Mouse (Mus musculus) CH12.LX (cell line): ENCODE results near the gene Med15. TPM values are rescaled to one million over a fixed set of nuclear protein-coding genes. Genes with fewer than 3 reads are reported as not detected.
A peak's percentile ranks its signal among the peaks of the same experiment; 100 is the strongest.
"Not testable (repeated sequence)": the region's sequence is repeated elsewhere in the genome, so short reads cannot be mapped to it uniquely, and the experiment has no call there.

Experiments used
- DNase-seq: peaks from one replicate; pipeline ENCODE4 v3.0.0-alpha.2; 2013; ENCODE audit errors: extremely low read depth
- H3K27ac ChIP-seq: 2 replicates; pipeline ENCODE4 v1.5.1; 2012; ENCODE audit warnings: low read depth, mild to moderate bottlenecking, control low read depth, moderate library complexity; ENCODE audit not compliant: insufficient read depth
- H3K27me3 ChIP-seq: replicated peaks from 2 replicates; pipeline ENCODE3; 2012; ENCODE audit warnings: inconsistent platforms
- H3K36me3 ChIP-seq, 2 experiments: replicated peaks in 1 of 2; 2 replicates each; pipeline versions ENCODE3 to v1.6.1; 2012; ENCODE audit warnings: inconsistent platforms in 1 of 2, low read length in 1 of 2, mild to moderate bottlenecking in 1 of 2, mixed read lengths in 1 of 2, moderate library complexity in 1 of 2; ENCODE audit not compliant: control insufficient read depth in 1 of 2, insufficient read depth in 1 of 2
- H3K4me1 ChIP-seq, 2 experiments: 2 replicates each; pipeline ENCODE4 v1.6.1; 2012; ENCODE audit warnings: inconsistent platforms in 1 of 2, moderate library complexity in 1 of 2; ENCODE audit not compliant: insufficient read depth in 2 of 2, control insufficient read depth in 1 of 2
- H3K4me2 ChIP-seq: 2 replicates; pipeline ENCODE4 v1.6.1; 2012; ENCODE audit warnings: low read depth, mild to moderate bottlenecking, control low read depth; ENCODE audit not compliant: poor library complexity, insufficient read depth, severe bottlenecking
- H3K4me3 ChIP-seq, 3 experiments: fragments of 150-350 bp in 1 of 3; sonication (generic) in 1 of 3; replicated peaks in 1 of 3; 2 replicates each; pipeline versions ENCODE3 to v1.5.1; 2011 to 2012; ENCODE audit warnings: low read depth in 2 of 3, low read length in 2 of 3, mild to moderate bottlenecking in 2 of 3, moderate library complexity in 2 of 3, control low read depth in 1 of 3, improper control_type of control experiment in 1 of 3, inconsistent platforms in 1 of 3, mixed read lengths in 1 of 3; ENCODE audit not compliant: poor library complexity in 1 of 3
- H3K79me2 ChIP-seq: replicated peaks from 2 replicates; pipeline ENCODE4 v1.6.1; 2012; ENCODE audit warnings: mild to moderate bottlenecking, moderate library complexity; ENCODE audit not compliant: control insufficient read depth, poor library complexity, insufficient read depth, severe bottlenecking; ENCODE audit errors: extremely low read depth
- H3K9ac ChIP-seq: 2 replicates; pipeline ENCODE4 v1.6.1; 2012; ENCODE audit warnings: low read depth, mild to moderate bottlenecking, control low read depth, moderate library complexity; ENCODE audit not compliant: insufficient read depth
- H3K9me3 ChIP-seq: replicated peaks from 2 replicates; pipeline ENCODE3; 2012; ENCODE audit warnings: low read length, inconsistent platforms, mixed read lengths
- CHD1 ChIP-seq: IDR thresholded peaks from 2 replicates; pipeline ENCODE4 v1.6.1; 2012; ENCODE audit warnings: low read depth, low read length, improper control_type of control experiment, inconsistent platforms
- CHD2 ChIP-seq: IDR thresholded peaks from 2 replicates; pipeline ENCODE4 v1.6.1; 2011; ENCODE audit warnings: low read length, improper control_type of control experiment
- JUN ChIP-seq: IDR thresholded peaks from 2 replicates; pipeline ENCODE4 v1.6.1; 2011; ENCODE audit warnings: low read depth, mild to moderate bottlenecking, low read length, improper control_type of control experiment, moderate library complexity; ENCODE audit not compliant: insufficient read depth
- KAT2A ChIP-seq: IDR thresholded peaks from 2 replicates; pipeline ENCODE4 v1.6.1; 2012; ENCODE audit warnings: low read length, improper control_type of control experiment, inconsistent platforms; ENCODE audit not compliant: insufficient replicate concordance
- MXI1 ChIP-seq: IDR thresholded peaks from 2 replicates; pipeline ENCODE4 v1.6.1; 2011; ENCODE audit warnings: mild to moderate bottlenecking, low read depth, low read length, improper control_type of control experiment
- MYC ChIP-seq: IDR thresholded peaks from 2 replicates; pipeline ENCODE4 v1.6.1; 2011; ENCODE audit warnings: low read depth, mild to moderate bottlenecking, improper control_type of control experiment, low read length
- ZC3H11A ChIP-seq: IDR thresholded peaks from 2 replicates; pipeline ENCODE4 v1.6.1; 2012; ENCODE audit warnings: low read depth, mild to moderate bottlenecking, inconsistent platforms, low read length, improper control_type of control experiment
- ZNF384 ChIP-seq: IDR thresholded peaks from 2 replicates; pipeline ENCODE4 v1.6.1; 2012; ENCODE audit warnings: low read depth, low read length, improper control_type of control experiment, inconsistent platforms
- dilution Hi-C: fragments of 300-500 bp; cut with MboI; formaldehyde crosslinking; loops from 2 replicates; pipeline ENCODE4 v1.14.3; 2020; ENCODE audit warnings: low sequenced_read_pairs; ENCODE audit not compliant: extremely low pct_unique_long_range_greater_than_20kb, extremely low pct_ligation_motif_present
- in situ Hi-C: fragments of 300-500 bp; cut with MboI; formaldehyde crosslinking; loops from 3 replicates; pipeline ENCODE4 v1.14.3; 2019; ENCODE audit warnings: low sequenced_read_pairs, low pct_ligation_motif_present, low pct_unique_long_range_greater_than_20kb, mixed read lengths
- polyA plus RNA-seq: library from polyadenylated mRNA; unstranded; fragments of >175 nt; gene quantifications from 2 replicates; pipeline ENCODE4 v1.2.1, GENCODE M21; 2012; ENCODE audit warnings: low read depth; ENCODE audit not compliant: insufficient read length
- total RNA-seq, 2 experiments: library from RNA; depleted of rRNA; stranded (reverse); fragments of 300-350 nt in 1 of 2; fragments of >200 nt in 1 of 2; gene quantifications; 2 replicates each; pipeline ENCODE4 v1.2.3; 2012 to 2014

The Med15 gene
- total and polyA plus RNA-seq, 3 experiments: 20.1 to 78.1 (median 42.6) TPM

- DNase-seq: no peak
- dilution Hi-C loops (no loop called here), in situ Hi-C loops (loop anchor here (10.0 kb wide), 1 partner anchor 181 kb away; no protein-coding TSS in a partner anchor)
- no peaks in the 10 kb centered on the region for H3K79me2 ChIP-seq
- H3K9ac ChIP-seq: no peak overlapping the region
- H3K9me3 ChIP-seq: no peaks in the 10 kb centered on the region
- H3K36me3 ChIP-seq: no peaks in the 10 kb centered on the region
- H3K4me1 ChIP-seq: peaks cover 0 to 5% of the 10 kb centered on the region in 2 experiments; a peak in 2 of 4 replicates
- no peak overlapping the region for H3K4me3 ChIP-seq
- peaks cover 21% of the 10 kb centered on the region for H3K27me3 ChIP-seq
- TF ChIP-seq MYC (no peak), CHD1 (no peak), MXI1 (no peak), KAT2A (no peak)
- TF ChIP-seq, all 38 proteins: peak for 0
- Histone ChIP-seq H3K27ac (no peak overlapping the region), H3K4me2 (no peak overlapping the region)
These were observed 3.5 kb upstream of the Med15 start for GRCm38 (mm10) chr16:17736156-17736555.

- H3K79me2 ChIP-seq, H3K4me1 ChIP-seq, H3K36me3 ChIP-seq, H3K9ac ChIP-seq, H3K27ac ChIP-seq, H3K4me3 ChIP-seq, H3K4me2 ChIP-seq, DNase-seq, dilution Hi-C loops, H3K9me3 ChIP-seq: not testable (repeated sequence)
- peaks cover 18% of the 10 kb centered on the region for H3K27me3 ChIP-seq
- in situ Hi-C loops: loop anchor here (10.0 kb wide), 1 partner anchor 180 kb away; no protein-coding TSS in a partner anchor
These were observed 2.2 kb upstream of the Med15 start for GRCm38 (mm10) chr16:17734872-17735271.

GRCm38 (mm10) chr16:17733646-17734045, 955 bp upstream of the Med15 start:
- DNase-seq: no peak
- in situ Hi-C loops: loop anchor here (10.0 kb wide), 1 partner anchor 179 kb away; no protein-coding TSS in a partner anchor
- H3K9ac ChIP-seq: no peak overlapping the region
- no peaks in the 10 kb centered on the region for H3K9me3 ChIP-seq
- no peaks in the 10 kb centered on the region for H3K4me1 ChIP-seq
- no peak overlapping the region for H3K4me2 ChIP-seq
- no peak overlapping the region for H3K27ac ChIP-seq
- dilution Hi-C loops: no loop called here
- H3K79me2 ChIP-seq: no peaks in the 10 kb centered on the region
- H3K27me3 ChIP-seq: peaks cover 16% of the 10 kb centered on the region
- no peaks in the 10 kb centered on the region for H3K36me3 ChIP-seq
- no peak overlapping the region for H3K4me3 ChIP-seq
- no peak for TF ChIP-seq JUN
- 0 out of 2 replicates have a peak, but pooled peaks have one; percentile 40 for TF ChIP-seq ZNF384
- TF ChIP-seq CHD2: no peak
- TF ChIP-seq ZC3H11A: no peak
